Mouse (Mus musculus) erythroblast, embryonic 14.5 days (primary cell): ENCODE measurements around the gene Dnaic2. TPM values are rescaled to one million over a fixed set of nuclear protein-coding genes. Genes with fewer than 3 reads are reported as not detected.

Source experiments
- H3K27me3 ChIP-seq: 2 replicates; pipeline ENCODE4 v1.6.1; 2012; ENCODE audit warnings: inconsistent platforms; ENCODE audit not compliant: control insufficient read depth
- H3K36me3 ChIP-seq: 2 replicates; pipeline ENCODE4 v1.6.1; 2012; ENCODE audit warnings: mild to moderate bottlenecking, inconsistent platforms; ENCODE audit not compliant: control insufficient read depth
- H3K4me1 ChIP-seq: 2 replicates; pipeline ENCODE4 v1.6.1; 2012; ENCODE audit warnings: inconsistent platforms; ENCODE audit not compliant: control insufficient read depth
- H3K4me3 ChIP-seq: replicated peaks from 2 replicates; pipeline ENCODE3; 2012; ENCODE audit warnings: moderate library complexity, mild to moderate bottlenecking, inconsistent platforms
- H3K9me3 ChIP-seq: 2 replicates; pipeline ENCODE4 v1.6.1; 2012; ENCODE audit warnings: low read length, inconsistent platforms, mixed read lengths; ENCODE audit not compliant: control insufficient read depth
- GATA1 ChIP-seq: IDR thresholded peaks from 2 replicates; pipeline ENCODE4 v1.6.1; 2012; ENCODE audit warnings: low read length, inconsistent platforms, mixed read lengths
- TAL1 ChIP-seq: IDR thresholded peaks from 3 replicates; pipeline ENCODE4 v1.6.1; 2012; ENCODE audit warnings: low read length, inconsistent platforms, mixed read lengths
- polyA plus RNA-seq: library from polyadenylated mRNA; stranded (reverse); fragments of >175 nt; gene quantifications from 2 replicates; pipeline ENCODE4 v1.2.3, GENCODE M21; 2012

Dnaic2 gene
- polyA plus RNA-seq, 1 experiment, result not detected

- TF ChIP-seq GATA1, result no peak
- Histone ChIP-seq H3K27me3 (peaks cover 4% of the 10 kb centered on the region), H3K36me3 (no peaks in the 10 kb centered on the region), H3K9me3 (no peaks in the 10 kb centered on the region), H3K4me1 (no peaks in the 10 kb centered on the region; the same call in 1 of the 2 replicates), H3K4me3 (no peak within 1 kb of the TSS)
Observed at GRCm38 (mm10) chr11:114798624-114799023, 71.4 kb downstream of the Dnaic2 start, which contains the start of gene Gpr142. Gene Gpr142, plus strand, starts transcription at chr11:114798924.

- no peaks in the 10 kb centered on the region for H3K4me1 ChIP-seq
- H3K27me3 ChIP-seq, result no peaks in the 10 kb centered on the region
- no peak overlapping the region for H3K4me3 ChIP-seq
- no peaks in the 10 kb centered on the region for H3K36me3 ChIP-seq
- no peaks in the 10 kb centered on the region for H3K9me3 ChIP-seq
- TF ChIP-seq TAL1 (no peak), GATA1 (no peak)
Observed at GRCm38 (mm10) chr11:114801906-114802305, 74.7 kb downstream of the Dnaic2 start.

GRCm38 (mm10) chr11:114802540-114803267 is 75.5 kb downstream of the Dnaic2 start:
- H3K27me3 ChIP-seq, result no peaks in the 10 kb centered on the region
- TF ChIP-seq TAL1, result no peak
- TF ChIP-seq GATA1, result no peak

GRCm38 (mm10) chr11:114803990-114804389 is 76.8 kb downstream of the Dnaic2 start:
- Histone ChIP-seq H3K36me3 (no peaks in the 10 kb centered on the region), H3K4me1 (no peaks in the 10 kb centered on the region), H3K4me3 (no peak overlapping the region), H3K27me3 (no peaks in the 10 kb centered on the region), H3K9me3 (no peaks in the 10 kb centered on the region)
- TF ChIP-seq TAL1 (no peak), GATA1 (no peak)

More at GRCm38 (mm10) chr11:114802540-114803267, 75.5 kb downstream of the Dnaic2 start:
- H3K36me3 ChIP-seq, result no peaks in the 10 kb centered on the region
- H3K9me3 ChIP-seq, result no peaks in the 10 kb centered on the region
- H3K4me3 ChIP-seq, result no peak overlapping the region
- H3K4me1 ChIP-seq, result no peaks in the 10 kb centered on the region

- Histone ChIP-seq H3K4me1 (no peaks in the 10 kb centered on the region), H3K27me3 (no peaks in the 10 kb centered on the region), H3K9me3 (no peaks in the 10 kb centered on the region), H3K36me3 (no peaks in the 10 kb centered on the region), H3K4me3 (no peak overlapping the region)
- no peak for TF ChIP-seq GATA1
- TF ChIP-seq TAL1, result no peak
Observed at GRCm38 (mm10) chr11:114807025-114807424, 79.8 kb downstream of the Dnaic2 start.

Other genes with a start within 250 kb of the Dnaic2 start
- gene Rpl38, start 58.9 kb upstream of the Dnaic2 start, polyA plus RNA-seq, result 33.9 and 35.2 TPM in 2 replicates
- gene Ttyh2, start 52.0 kb upstream of the Dnaic2 start, polyA plus RNA-seq, result 0.02 and 0.04 TPM in 2 replicates
- gene Kif19a, start 38.0 kb downstream of the Dnaic2 start, polyA plus RNA-seq, result 0.04 TPM in 1 of 2 replicates, not detected in the other
- not detected in 2 replicates for gene Btbd17, start 68.5 kb downstream of the Dnaic2 start, polyA plus RNA-seq
- not detected in 2 replicates for gene Gpr142, start 71.5 kb downstream of the Dnaic2 start, polyA plus RNA-seq
- 0.02 and 0.06 TPM in 2 replicates for gene Gprc5c, start 123.7 kb downstream of the Dnaic2 start, polyA plus RNA-seq
- not detected in 2 replicates for gene Cd300a, start 162.6 kb downstream of the Dnaic2 start, polyA plus RNA-seq
- not detected in 2 replicates for gene Cd300lb, start 207.0 kb downstream of the Dnaic2 start, polyA plus RNA-seq
- not detected in 2 replicates for gene Cd300c, start 241.7 kb downstream of the Dnaic2 start, polyA plus RNA-seq